Mouse (Mus musculus) bone marrow macrophage, adult 2 months (primary cell): ENCODE data around the gene Supt4a.

Experiments used
- CTCF ChIP-seq: IDR thresholded peaks from 2 replicates; pipeline ENCODE4 v1.5.1; 2012; ENCODE audit warnings: low read depth, mild to moderate bottlenecking, low read length, moderate library complexity
- POLR2A ChIP-seq: IDR thresholded peaks from 2 replicates; pipeline ENCODE4 v1.6.1; 2012; ENCODE audit warnings: mild to moderate bottlenecking, low read depth, low read length, borderline replicate concordance

DNA sequence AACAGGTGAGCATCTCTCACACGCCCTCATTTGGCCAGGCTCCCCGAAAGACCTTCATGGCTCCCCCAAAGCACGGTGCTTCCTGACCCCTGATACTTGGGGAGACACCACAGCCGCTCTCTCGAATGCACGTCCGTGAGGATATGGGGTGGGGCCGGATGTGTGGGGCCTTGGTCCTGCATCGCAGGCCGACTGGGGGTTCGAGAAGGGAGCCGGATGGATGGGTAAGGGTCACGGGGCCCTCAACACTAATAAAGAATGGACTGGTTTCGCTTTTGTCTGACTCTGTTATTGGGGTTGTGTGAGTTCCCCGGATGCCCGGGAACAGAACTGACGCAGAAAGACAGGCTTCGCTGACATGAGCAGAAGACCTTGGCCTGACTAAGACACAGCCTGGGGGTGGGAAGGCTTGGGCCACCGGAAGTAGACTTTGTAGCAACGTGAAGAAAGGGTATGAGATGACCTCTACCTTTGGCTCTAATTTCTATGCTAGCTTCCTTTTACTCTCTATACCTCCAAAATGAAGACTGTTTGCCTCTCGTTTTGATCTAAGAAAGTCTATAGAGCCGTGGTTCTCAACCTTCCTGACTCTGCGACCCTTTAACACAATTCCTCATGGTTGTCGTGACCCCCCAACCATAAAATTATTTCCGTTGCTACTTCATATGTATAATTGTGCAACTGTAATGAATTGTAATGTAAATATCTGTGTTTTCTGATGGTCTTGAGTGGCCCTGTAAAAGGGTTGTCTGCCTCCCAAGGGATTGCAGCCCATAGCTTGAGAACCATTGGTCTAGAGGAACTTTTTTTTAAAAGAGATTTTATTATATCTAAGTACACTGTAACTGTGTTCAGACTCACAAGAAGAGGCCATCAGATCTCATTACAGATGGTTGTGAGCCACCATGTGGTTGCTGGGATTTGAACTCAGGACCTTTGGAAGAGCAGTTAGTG, 19.9 kb downstream of the Supt4a start:
- TF ChIP-seq POLR2A (no peak), CTCF (no peak)
